Mouse (Mus musculus): Measurements from ENCODE around the gene Fam213a.

Fam213a gene

GRCm38 (mm10) chr14:41005716-41006115 lies 7.9 kb downstream of the Fam213a start:
- DNase-seq (ENCODE audit: low spot score in 2 of 2): no peak

- no peak for DNase-seq (ENCODE audit: low spot score in 2 of 2)
These were observed 9.1 kb downstream of the Fam213a start for GRCm38 (mm10) chr14:41004201-41005141.

DNA sequence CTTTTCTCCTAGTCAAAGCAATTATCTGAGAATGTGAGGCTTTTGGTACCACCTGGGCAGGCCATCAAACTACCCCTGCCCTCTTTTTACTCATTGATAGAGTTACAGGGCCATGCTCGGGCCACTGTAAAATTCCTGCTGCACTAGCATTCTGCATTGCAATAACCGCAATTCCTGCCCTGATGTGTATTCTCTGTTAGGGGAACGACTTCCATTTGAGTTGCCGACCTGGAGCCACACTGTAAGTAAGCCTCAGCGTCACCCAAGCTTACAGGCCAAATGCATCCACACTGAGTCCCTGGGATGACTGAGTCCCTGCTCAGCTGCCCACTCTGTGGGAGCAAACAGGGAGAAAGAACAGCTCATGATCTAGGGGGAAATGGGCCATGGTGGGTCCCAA lies 12.0 kb downstream of the Fam213a start:
- no peak for DNase-seq (ENCODE audit: low spot score in 2 of 2)

DNA sequence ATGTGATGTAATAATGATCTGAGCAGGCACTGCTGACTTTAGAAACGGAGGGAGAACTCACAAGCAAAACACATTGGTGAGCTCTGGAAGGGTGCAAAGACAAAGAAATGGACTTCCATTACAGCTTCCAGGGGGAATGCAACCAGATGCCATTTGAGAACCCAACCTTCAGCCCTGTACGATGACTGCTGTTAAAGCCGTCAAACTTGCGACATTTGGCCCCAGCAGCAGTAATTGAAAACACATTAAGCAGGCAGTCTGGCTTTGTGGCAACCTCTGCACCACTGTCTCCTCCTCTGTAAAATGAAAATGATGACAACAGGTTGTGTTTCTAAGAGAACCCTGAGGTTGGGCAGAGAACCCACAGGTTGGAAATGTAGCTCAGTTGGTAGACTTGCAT lies 12.8 kb downstream of the Fam213a start:
- no peak for DNase-seq (ENCODE audit: low spot score in 2 of 2)

- peak in 1 of 2 experiments; percentile 69 for DNase-seq (ENCODE audit: low spot score in 2 of 2)
These were observed 13.5 kb downstream of the Fam213a start for GRCm38 (mm10) chr14:40999904-41000645.

DNA sequence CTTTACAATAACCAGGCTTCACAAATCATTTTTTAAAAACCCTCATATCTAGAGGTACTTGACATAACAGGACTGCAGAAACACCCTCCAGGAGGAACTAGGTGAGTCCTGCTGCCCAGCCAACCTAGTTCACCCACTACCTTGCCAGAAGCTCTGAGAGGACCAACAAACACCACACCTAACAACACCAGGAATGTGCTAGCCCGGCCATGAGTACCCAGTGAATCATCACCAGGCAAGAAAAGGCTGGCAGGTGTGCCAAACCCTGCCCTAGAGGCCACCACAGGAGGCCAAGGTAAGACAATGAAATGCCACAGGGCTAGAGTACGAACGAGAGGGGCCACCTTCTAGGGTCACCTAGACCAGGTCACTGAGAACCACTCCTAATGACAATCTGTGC lies 17.4 kb downstream of the Fam213a start:
- DNase-seq (ENCODE audit: low spot score in 2 of 2): no peak

GRCm38 (mm10) chr14:40992464-40992863 lies 21.1 kb downstream of the Fam213a start:
- DNase-seq (ENCODE audit: low spot score in 2 of 2): no peak

DNA sequence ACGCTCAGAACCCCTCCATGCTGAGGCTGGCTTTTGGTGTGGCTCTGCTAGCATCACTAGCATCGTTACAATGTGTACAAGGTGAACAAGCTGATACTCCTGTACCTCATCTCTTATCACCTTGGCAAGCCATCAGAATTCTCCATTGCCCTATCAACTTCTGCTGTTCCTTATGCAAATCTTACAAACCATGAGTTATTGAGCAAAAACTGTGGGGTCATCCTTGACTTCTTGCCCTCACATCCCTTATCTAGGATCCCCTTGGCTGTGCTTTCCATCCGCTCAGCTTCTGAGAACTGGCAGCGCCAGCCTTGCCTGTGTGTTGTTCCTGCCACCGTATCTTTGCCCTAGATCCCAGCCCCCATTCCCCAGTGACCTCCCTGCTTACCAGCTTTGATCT lies 24.8 kb downstream of the Fam213a start:
- DNase-seq (ENCODE audit: low spot score in 2 of 2): no peak

DNA sequence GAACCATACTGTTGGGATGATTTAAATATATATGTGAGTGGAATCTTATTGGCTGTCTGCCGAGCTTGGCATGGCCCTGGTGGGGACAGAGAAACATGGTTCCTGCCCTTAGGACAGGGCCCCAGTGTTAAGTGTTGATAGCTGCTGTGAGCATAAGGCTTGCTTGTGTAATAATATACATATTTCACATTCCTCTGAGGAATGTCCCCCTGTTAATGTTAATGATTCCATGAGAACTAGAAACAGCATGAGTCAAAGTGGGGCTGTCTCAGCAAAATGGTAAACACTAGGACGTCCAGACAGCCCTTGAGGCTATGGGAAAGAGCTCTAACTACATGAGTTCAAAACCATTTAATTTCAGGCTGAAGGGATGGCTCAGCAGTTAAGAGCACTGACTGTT lies 26.4 kb downstream of the Fam213a start:
- no peak for DNase-seq (ENCODE audit: low spot score in 2 of 2)

GRCm38 (mm10) chr14:40985635-40986034 lies 28.0 kb downstream of the Fam213a start:
- no peak for DNase-seq (ENCODE audit: low spot score in 2 of 2)

DNA sequence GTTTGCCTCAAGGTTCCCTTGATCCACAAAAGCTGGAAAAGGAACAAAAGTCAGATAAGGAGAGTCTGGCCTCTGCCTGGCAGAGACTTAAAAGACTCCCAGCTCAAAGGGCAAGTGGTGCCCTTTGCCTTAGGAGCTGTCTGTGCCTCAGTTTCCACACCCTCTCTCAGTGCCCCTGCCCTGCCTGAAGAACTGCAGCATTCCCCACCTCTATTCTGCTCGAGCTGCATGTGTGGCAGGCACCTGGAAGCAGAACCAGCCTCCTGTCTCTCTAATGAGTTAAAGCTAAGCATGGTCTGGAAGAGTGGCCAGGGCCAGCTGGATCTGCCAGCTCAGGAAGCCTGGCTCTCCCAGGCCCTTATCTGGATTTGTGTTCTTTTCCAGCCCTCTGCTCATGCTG lies 33.9 kb downstream of the Fam213a start:
- no peak for DNase-seq (ENCODE audit: low spot score in 2 of 2)

DNA sequence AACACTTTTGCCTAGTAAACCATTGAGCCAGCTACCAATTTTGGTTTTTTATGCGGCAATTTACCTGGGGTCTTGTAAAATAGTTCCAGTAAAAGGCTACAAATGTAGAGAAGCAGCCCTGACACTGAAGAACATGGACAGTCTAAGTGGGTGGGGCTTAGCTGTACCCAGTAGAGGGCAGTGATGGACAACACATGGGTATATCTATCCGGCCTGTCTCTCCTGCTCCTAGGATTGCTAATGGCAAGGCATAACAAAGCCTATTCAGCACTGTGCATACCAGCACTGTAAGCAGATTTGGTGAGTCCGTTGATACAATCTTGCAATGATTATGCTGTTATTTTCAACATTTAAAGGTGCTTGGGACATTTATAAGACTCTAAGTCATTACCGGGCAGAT lies 34.6 kb downstream of the Fam213a start:
- DNase-seq (ENCODE audit: low spot score in 2 of 2): peak in 1 of 2 experiments; percentile 55

DNA sequence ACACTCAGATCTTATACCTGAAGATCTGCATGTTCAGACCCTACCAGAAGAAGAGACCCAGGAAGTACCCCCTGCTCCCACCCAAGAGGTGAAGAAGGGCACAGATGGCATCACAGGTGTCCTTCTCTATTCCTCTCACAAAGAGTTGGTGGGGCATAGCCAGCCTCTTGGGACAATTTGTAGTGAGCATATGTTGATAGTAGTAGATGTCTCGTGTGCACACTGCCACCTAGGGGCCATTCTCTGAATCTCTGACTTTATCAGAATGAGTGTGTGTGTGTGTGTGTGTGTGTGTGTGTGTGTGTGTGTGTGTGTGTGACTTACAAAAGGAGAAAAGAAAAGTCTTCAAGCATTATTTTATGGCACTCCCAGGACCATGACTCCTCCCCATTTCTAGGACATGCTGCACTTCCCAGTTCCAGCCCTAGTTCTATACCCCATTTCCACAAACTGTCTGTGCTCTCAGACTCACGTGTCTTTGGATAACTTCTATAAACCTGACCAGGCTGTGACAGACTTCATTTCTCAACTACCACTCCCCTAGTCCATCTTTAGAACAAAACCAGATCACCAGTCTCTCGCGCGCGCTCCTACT lies 38.4 kb downstream of the Fam213a start:
- DNase-seq (ENCODE audit: low spot score in 2 of 2): peak in 1 of 2 experiments; percentile 80

DNA sequence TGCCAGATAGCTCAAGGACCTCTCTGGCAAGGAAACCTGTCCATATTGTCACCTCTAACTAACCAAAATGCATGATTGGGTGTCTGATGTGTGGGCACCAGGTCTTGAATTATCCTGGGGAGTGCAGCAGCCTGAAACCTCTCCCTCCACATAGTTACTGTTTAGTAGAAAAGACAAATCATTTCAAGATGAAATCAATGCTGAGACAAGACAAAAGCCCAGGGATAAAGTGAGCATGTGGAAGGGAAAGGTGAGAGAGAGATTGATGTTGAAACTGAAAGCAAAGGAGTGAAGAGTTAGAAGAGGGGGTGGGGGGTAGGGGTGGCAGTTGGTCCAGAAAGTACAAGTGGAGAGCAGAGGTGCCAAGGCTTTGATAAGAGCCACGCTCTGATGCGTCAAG lies 45.5 kb downstream of the Fam213a start:
- peak in 1 of 2 experiments; percentile 8 for DNase-seq (ENCODE audit: low spot score in 2 of 2)

DNA sequence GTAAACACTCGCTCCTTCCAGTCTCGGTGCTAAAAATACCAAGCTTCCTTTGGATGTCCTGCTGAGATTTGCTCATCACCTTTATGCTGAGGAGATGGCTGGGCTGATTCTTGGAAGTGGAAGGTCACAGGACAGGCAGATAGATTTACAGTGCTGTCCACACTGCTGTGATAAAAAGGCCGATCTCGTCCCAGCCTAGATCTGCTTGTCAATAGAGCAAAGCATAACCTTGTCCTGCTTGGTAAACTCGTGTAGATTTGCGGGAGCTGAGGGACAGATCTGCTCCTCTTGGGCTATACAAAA lies 46.0 kb downstream of the Fam213a start:
- DNase-seq (ENCODE audit: low spot score in 2 of 2): no peak

DNA sequence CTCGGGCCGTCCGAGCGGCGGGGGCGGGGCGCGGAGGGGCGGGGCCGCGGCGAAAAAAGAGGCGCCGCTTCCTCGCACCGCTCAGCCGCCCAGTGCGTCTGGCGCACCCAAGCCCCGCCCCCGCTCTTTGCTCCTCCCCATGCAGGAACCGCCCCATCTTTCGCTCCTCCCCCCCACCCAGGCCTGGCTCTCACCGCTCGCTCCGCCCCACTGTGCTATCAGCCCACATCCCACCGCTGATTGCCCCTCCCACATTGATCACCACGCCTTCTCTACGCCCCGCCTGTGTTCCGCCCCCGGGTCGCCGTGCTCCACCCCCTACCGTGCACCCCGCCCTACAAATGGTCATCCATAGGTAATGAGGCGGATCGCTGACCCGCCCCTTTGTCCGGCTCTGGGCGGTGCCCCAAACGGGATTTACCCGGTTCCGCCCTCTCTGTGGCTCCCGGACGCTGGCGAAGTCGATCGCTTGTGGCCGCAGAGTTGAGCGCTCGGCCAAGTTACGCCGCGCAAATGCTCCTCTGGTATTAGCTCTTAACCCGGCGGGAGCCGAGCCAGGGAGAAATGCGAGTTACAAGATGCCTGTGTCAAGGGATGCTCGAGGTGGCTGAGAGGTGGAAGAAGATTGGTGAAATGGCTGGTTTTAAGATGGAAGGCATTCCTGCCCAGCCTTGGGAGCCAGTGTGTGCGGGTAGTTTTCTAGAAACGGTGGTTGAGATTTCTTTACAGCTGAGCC lies 46.6 kb downstream of the Fam213a start:
- DNase-seq (ENCODE audit: low spot score in 2 of 2): peak; percentile 92 to 99

DNA sequence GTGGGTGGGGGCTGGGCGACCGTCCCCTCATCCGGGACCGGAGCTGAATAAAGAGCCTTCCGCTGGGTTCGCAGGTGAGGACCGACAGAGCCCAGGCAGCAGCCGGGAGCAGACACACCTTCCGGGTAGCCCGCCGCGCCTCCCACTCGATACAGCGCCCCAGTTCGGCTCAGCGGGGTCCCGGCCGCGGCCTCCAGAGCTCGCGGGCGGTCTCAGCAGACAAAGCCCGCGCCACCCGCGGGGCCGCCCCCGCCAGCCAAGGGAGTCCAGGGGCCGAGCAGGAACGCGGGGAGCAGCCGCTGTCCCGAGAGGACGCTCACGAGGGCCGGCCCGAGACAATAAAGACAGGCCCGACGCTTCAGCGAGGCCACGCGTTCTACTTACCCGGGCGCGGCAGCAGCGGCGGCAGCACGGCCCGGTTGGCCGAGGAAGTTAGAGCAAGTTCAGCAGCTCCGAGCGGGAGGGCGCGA lies 47.2 kb downstream of the Fam213a start, which contains the start of gene Tspan14:
Gene Tspan14 (minus strand): TSS at position 416 of the 470 bp plus-strand sequence.
- DNase-seq (ENCODE audit: low spot score in 2 of 2): no peak

- peak; percentile 44 to 53 for DNase-seq (ENCODE audit: low spot score in 2 of 2)
These were observed 47.9 kb downstream of the Fam213a start for GRCm38 (mm10) chr14:40965507-40966356.

DNA sequence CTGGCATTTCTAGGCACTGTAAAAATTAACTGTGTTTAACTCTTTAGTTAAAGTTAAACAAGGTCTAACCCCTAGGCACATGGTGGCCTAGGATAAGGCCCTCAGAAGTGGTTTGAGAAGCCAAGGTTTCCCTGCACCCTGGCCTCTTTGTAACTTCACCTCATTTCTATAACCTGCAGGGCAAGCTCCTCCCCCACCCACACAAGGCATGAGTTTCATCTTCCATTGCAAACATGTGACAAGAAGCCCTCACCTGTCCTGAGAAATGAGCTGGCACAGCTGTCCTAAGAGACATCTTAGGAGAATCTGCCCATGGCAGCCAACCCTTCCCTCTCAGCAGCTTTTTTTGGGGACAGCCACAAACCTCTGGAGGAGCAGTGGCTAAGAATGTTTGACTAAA lies 48.7 kb downstream of the Fam213a start:
- peak in 1 of 2 experiments; percentile 27 for DNase-seq (ENCODE audit: low spot score in 2 of 2)

DNA sequence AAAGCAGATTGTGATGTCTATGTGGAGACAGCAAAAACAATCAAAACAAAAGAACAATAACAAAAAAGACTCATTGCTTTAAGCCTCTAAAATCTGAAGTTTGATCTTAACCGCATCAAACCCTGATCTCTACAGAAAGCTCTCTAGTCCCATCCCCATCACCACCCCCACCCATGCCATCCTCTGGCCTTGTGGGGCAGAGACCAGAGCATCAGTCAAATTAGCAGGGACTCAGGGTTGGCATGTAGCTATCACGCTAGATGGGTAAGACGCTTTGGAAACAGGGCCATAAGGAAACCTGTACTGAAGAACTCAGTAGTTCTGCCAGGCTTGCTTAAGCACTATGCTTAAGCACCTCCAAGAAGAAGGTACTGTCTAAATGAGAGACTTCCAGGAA lies 49.4 kb downstream of the Fam213a start:
- DNase-seq (ENCODE audit: low spot score in 2 of 2): peak in 1 of 2 experiments; percentile 13

All from spleen, postnatal 10 days (tissue).